Mouse (Mus musculus): ENCODE measurements at regions not wholly inside any gene's neighbourhood (a gene's known extent, or its start where the extent isn't known, plus 50 kb on each side); places are given as distances from the start of the nearest gene placed in this dataset.
"Not testable (repeated sequence)": the region's sequence is repeated elsewhere in the genome, so short reads cannot be mapped to it uniquely, and the experiment has no call there.

DNA sequence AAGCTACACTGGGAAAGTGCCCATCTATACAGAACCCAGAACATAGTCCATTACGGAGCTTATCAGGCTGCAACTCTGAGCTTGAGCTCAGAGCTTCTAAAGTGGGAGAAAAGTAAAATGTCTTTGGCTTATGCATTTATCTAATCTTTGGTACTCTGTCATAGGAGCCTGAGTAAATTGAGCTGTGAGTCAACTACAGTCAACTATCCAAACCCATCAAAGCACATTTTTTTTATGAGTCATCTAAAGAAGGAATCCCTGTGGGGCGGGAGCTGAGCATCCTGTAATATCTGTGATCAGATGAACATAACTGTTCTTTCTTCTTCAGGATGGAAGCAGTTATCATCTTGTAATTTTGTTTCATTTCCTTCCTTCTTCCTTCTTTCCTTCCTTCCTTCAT is 323.1 kb downstream of the Trib2 start:
- no peak for DNase-seq (ENCODE audit: low spot score in 2 of 2)
- intact Hi-C loops (cut with DNase I): no loop called here

DNA sequence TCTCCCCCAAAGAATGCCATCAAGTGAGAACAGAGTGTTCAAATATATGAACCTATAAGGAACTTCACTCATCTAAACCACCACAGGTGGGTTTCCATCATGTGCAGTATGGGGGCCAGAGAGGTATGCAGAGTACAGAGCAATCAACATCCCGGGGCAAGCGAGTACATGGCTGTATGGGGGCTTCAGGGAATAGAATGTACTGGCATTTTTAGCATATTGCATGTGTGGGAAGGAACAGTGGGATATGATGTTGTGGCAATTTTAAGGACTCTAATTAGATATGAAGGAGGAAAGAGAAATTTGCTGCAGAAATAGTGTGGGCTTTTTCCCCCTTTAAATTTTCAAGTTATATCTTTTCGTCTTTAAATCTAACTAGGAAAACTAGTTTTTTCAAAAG is 344.0 kb downstream of the Trib2 start:
- intact Hi-C loops (cut with DNase I): no loop called here
- DNase-seq (ENCODE audit: low spot score in 2 of 2): peak; percentile 8 to 54

DNA sequence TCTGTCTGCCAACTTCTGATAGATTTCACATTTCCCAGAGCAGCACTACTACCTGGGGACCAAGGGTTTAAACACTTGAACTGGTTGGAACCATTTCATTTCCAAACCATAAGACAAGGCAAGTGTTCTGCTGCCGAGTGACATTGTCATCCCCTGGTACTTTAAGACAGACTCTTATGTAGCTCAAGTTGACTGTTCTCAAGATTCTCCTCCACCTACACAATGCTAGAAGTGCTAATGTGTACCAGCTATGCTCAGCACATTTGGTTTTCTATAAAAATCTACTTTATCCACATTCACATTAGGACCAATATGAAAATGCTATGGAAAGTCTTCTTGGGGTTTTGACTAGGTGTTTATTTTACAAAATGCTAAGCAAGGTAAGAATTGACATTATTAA is 357.3 kb downstream of the Trib2 start:
- peak; percentile 22 to 75 for DNase-seq (ENCODE audit: low spot score in 2 of 2)
- intact Hi-C loops (cut with DNase I): no loop called here

DNA sequence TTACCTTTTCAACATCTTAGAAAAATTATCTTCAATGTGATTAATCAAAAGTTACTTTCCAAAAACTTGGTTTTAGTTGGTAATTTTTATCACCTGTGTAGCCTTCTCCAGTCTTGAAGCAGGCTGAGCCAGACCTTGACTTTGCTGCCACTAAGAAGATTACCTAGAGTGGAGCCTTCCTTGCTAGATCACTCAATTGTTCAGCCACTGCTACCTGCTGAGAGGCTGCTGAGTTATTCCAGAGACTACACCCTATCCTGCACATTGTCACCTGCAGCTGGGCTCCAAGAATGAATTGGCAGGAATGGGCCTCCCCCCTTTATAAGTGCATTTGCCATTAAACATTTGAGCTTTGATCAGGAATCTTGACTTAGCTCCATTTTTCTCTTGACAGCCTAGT is 360.4 kb downstream of the Trib2 start:
- DNase-seq (ENCODE audit: low spot score in 2 of 2); intact Hi-C loops (cut with DNase I): not testable (repeated sequence)

DNA sequence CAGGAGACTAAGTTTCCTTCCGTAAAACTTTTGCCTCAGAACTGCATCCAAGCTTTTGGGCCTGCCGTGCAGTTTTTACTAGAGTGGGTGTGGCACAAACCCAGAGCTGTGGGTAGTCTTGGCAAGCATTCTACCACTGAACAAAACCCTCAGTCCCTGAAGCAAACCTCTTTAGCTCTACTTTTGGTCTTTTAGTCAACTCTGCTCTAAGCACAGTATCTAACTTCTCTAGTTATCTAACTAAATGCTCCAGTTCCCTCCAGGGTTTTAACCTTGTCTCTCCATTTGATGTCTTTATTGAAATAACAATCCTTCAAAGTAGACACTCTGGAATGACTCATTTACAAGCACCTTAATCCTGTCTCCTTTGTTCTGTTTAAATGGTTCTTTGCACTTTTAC is 361.0 kb downstream of the Trib2 start:
- intact Hi-C loops (cut with DNase I): no loop called here
- no peak for DNase-seq (ENCODE audit: low spot score in 2 of 2)

DNA sequence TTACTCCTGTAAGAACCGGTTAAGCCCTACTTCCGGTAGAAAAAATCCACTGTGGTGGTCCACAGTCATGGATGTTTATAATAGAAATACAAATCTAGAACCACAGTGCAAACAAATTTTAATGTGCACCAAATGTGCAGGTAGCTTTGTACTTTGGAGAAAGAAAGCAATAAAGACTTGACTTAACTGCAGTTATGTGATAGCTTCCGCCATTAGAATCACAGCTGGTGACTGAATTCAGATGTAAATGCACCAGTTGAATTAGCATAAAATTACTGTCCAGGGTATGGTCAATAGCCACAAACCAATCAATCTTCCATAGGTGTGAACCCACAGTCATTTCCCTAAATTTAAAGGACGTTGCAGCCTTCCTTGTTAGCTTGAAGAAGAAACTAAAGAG is 367.2 kb downstream of the Trib2 start:
- no peak for DNase-seq (ENCODE audit: low spot score in 2 of 2)
- intact Hi-C loops (cut with DNase I): no loop called here

DNA sequence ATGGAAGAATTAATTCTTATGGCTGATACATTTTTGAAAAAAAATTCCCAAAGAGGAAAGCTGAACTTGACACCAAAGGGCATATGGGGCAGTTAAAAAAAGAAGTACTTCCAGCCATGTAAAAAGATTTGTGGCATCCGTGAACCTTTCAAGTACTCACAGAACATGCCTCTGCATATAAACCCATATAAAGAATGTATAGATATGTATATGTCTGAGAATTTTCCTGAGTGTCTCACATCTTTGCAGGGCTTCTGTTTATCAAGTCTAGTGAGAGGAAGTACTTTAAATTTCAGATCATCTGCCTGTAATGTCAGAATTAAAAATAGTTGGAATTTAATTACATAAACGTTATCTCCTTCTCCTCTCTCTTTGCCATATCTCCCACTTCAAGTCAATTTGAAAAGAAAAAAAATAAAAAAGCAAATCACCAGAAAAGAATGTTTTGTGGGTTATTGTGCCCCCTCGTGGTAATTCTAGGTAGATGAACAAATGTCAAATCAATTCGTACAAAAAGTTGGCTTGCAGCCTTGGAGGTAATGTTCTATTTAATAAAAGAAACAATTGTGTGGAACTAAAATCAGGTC is 400.4 kb downstream of the Trib2 start:
- intact Hi-C loops (cut with DNase I): loop anchor here (5.0 kb wide), 1 partner anchor 1264 kb away; the partner anchor contains the start of gene Fam84a
- peak; percentile 39 to 49 for DNase-seq (ENCODE audit: low spot score in 2 of 2)

DNA sequence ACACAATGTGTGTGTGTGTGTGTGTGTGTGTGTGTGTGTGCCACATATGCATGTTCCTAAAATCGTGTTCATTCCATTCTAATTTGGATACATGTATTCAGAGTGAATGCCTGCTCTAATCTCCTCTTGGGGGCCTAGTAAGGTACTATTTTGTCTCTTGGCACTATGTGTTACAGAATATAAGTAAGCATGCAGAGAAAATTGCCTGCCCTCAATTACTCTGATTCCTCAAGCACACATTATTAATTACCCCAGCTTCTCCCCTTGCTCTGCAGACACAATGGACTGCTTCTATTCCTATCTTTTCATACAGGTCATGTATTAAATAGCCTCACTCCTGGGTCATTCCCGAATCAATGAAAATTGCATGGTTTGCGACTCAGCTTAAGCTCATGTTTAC is 406.3 kb downstream of the Trib2 start:
- intact Hi-C loops (cut with DNase I): no loop called here
- no peak for DNase-seq (ENCODE audit: low spot score in 2 of 2)

DNA sequence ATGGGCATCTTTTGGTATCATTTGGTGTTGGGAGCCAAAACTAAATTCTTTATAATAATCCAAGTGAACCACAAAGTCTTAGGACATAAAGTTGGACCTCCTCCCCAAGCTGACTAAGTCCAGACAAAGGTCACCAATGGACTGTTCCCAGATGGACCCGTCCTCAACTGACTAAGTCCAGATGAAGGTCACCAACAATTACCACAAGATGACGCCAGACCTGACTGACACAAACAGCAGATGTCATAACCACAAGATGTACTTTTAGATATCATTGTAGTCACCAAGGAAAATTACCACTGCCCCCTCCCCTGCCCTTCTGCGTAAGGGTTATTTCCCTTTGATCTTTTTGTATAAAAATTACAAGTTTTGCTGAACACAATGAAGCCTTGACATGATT is 409.1 kb downstream of the Trib2 start:
- DNase-seq (ENCODE audit: low spot score in 2 of 2); intact Hi-C loops (cut with DNase I): not testable (repeated sequence)

DNA sequence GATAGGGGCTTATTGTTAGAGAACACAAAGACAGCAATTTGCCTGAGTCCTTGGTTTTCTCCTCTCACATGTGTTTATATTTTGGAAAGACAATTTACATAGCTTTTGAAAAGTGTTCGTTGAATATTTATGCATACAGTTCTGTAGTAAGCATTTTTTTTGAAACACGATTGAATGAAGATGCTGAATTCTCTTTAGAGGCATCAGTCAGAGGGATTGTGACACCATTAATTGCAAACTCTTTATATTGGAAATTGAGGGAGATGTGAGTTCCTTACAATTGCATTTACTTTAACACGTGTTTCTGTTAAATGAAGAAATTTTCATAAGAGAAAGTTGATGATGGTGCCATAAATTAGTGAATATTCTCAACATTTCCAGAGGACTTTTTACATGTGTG is 424.1 kb downstream of the Trib2 start:
- DNase-seq (ENCODE audit: low spot score in 2 of 2): no peak
- intact Hi-C loops (cut with DNase I): no loop called here

DNA sequence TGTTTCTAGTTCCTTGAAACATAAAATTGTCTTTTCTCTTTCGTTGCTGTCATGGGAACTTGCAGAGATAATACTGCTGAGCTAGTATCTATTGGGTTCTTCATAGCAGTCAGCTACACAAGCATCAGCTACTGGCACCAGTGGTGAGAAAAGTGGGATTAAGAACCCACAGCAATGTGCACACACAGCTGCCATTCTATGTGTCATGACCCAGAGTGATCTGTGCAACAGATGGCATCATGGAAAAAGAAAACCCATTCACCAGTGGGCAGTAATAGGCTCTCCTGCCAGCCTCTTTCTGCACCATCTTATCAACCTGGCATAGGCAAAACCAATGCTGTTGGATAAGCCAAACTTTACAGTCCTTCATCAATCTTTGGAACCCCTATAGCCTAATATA is 428.1 kb downstream of the Trib2 start:
- DNase-seq (ENCODE audit: low spot score in 2 of 2): no peak
- intact Hi-C loops (cut with DNase I): no loop called here

DNA sequence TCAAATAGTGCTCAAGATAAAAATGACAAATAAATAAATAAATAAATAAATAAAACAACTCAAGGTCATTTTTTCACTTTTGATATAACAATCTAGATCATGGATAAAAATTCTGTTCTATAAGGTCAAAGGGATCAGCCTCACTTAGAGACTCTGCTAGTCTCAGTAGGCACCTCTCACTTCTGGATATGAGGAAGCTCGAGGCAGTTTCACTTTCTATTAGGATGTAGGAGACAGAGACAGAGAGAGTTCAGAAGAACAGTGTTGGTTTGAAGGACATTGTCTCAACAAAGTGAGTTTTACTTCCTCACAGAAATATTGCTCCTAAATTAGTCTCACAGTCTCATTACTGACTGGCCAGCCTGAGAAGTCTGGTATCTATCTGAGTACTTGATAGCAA is 458.9 kb downstream of the Trib2 start:
- intact Hi-C loops (cut with DNase I): no loop called here
- no peak for DNase-seq (ENCODE audit: low spot score in 2 of 2)

DNA sequence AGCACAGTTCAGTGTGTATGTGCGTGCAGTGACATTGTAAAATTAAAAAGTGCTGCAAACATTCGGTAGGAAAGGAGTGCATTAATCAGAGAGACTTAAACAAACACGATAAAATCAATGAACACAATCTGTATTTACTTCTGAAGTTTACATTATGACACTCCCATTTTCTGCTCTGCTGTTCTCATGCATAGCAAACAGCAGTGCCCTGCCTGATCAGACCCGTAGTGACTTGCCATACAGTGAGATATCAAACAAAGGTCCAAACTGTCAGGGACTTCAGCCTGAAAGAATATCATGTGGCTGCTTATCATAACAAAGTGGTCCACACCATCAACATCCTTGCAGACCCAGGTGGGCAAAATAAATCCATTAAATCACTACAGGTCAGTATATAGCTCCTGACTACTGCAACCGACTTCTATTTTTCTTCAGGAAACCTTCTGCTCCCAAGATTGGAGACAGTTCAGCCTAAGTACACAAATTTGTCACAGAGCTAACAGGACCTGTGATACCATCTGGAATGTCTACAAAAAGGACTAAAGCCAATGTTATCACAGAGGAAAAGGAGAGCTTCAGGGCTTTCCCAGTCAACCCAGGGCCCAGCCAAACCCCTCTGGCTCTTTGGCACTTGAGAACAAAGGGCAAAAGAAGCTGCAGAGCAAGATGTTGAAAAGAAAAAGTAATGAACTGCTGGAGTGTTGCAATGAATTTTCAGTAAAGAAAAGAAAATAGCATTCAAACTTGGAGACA is 495.8 kb downstream of the Trib2 start:
- intact Hi-C loops (cut with DNase I): no loop called here

DNA sequence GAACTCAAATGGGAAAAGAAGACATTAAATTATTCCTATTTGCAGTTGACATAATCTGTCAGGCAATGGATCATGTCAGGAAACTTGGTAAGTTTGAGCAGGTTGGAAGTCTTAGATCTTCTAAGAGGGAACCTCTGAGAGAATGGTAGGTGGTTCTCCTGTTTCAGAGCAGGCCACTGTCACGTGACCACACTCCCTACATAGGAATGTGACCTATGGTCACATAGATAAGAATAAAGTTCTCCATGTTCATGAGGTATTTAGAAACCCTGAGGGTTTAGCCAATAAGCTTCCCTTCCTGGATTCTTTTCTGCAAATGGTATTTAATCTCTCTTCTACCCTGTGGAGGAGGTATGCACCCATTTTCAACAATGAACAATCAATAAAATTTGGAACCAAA is 497.1 kb downstream of the Trib2 start:
- DNase-seq (ENCODE audit: low spot score in 2 of 2): no peak
- intact Hi-C loops (cut with DNase I): no loop called here

More for the DNA sequence above, 495.8 kb downstream of the Trib2 start:
- no peak for DNase-seq (ENCODE audit: low spot score in 2 of 2)

DNA sequence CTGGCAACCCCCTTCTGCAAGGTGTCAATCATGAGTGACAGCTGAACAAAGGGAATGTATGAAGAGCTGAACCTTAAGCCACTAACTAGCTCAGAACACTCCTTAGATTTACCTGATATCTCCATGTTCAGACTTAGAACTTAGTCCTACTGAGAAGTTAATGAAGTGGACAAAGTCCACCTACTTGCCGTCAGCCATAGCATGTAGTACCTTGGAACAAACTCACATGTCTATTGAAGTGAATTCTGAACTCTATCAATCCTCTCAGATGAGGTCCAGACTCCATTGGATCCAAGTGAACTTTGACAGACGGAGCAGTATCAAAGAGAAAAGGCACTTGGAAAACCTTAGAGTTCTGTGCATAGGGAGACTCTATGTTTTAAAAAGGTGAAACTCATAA is 521.8 kb downstream of the Trib2 start:
- DNase-seq (ENCODE audit: low spot score in 2 of 2): no peak
- intact Hi-C loops (cut with DNase I): no loop called here

DNA sequence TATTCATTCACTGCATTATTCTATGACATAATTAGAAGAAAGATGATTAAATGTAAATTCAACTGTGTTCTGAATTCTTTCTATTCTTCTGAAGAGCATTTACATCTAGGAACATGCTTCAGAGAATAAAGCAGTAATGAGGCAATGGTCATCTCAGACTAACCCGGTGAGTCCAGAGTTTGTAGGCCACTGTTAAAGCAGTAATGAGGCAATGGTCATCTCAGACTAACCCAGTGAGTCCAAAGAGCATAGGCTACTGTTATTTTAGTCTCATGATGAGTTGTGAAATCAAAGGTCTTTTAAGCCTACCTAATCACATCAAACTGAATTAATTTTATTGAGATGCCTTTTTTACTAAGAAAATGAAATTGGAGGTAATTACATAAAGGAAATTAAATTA is 554.6 kb downstream of the Trib2 start:
- DNase-seq (ENCODE audit: low spot score in 2 of 2): no peak
- intact Hi-C loops (cut with DNase I): no loop called here

DNA sequence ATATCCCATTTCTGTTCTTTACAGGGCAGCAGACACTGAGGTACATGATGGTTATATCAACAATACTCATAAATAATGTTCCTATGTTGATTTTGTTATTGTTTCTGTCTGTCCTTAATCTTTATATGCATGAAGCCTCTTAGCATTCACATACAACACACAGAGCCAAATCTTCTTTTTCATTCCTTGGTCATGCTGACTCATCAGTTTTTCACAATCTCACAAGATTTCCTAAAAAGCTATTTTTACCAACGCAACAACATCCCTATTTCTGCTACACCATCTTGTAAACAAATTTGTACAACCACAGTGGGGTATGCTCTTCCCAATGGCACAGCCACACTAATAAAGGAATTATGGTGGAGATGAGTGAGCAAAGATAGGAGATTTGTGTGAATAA is 555.1 kb downstream of the Trib2 start:
- intact Hi-C loops (cut with DNase I): no loop called here

DNA sequence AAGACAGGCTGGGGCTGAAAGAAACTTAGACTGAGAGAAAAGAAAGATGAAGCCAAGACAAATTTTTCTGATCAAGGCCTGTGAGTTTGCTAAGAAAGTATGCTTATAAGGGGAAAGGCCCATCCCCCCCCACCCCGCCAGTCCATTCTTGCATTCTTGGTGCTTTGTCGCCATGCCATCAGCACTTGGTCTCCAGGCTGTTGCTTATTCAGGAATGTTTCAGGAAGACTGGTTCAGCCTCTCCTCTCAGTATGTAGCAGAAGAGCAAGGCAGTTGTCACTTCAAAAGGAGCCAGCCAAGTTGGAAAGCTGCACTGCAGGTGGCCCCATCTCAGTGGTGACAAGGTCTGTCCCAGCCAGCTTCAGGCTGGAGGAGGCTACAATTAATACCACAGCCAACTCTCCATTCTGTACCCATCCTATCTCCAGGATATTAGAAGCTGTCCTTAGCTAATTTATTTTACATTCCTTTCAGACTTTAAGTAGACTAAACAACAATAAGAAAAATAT is 555.8 kb downstream of the Trib2 start:
- no peak for DNase-seq (ENCODE audit: low spot score in 2 of 2)
- intact Hi-C loops (cut with DNase I): no loop called here

More for the DNA sequence above, 555.1 kb downstream of the Trib2 start:
- no peak for DNase-seq (ENCODE audit: low spot score in 2 of 2)

DNA sequence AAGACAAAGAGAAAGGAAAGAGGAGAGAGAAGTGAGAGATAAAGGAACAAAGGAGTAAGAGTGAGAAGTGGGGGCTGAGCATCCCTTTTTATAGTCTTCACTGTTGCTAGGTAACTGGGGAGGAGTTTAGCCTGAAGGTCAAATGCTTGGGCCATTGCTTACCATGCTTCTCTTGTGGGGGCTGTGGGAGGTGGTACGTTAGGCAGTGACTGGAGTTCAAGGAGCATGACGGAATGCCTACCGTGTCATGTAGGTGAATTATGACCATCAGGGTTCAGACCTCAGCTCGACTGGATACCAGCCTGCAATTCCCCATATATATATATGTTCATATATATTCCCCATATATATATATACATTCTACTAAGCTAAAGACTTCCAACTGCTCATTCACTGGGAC is 571.8 kb downstream of the Trib2 start:
- intact Hi-C loops (cut with DNase I): no loop called here
- no peak for DNase-seq (ENCODE audit: low spot score in 2 of 2)

DNA sequence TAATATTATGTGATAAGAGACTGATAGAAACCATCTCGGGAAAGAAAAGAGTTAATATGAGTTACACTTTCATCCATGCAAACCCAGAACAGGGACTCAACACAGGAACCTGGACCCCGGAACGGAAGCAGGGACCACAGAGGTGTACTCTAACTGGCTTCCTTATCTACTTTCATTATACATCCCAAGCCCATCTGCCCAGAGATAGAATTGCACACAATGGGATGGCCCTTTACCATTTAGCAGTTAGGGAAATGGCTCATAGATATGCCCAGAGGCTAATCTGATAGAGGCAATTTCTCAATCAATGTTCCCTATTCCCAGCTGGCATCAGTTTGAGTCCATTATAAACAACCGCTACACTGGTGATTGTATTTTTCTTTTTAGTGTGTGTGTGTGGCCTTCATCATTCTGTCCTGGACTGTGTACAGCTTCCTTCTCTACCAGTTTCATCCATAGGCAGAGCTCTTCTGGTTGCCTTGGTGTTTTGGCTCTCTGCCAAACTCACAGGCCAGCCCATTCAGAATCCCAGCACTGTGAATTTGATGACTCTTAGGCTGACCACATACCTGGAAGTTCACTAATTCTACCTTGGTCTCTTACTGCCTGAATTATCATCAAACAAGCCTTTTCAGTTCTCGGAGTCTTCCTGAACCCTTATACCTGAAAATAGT is 594.1 kb downstream of the Trib2 start:
- no peak for DNase-seq (ENCODE audit: low spot score in 2 of 2)
- intact Hi-C loops (cut with DNase I): no loop called here

DNA sequence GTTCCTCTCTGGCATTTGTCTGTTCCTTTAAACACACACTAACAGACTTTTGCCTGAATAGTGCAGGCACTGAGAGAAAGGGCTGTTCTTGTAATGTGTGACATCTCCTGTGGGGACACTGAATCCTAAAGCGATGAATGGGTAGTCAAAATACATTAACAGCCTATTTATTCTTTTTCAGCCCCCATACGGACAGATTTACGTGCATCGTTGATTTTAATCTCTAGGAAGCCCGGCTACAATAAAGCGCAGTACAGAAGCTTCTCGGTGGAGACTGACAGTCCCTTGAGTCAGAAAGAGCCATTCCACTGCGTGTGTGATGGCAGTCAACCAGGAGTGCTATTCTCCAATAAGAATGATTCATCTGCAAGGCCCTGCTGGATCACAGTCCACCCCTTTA is 598.2 kb downstream of the Trib2 start:
- intact Hi-C loops (cut with DNase I): no loop called here
- peak in 1 of 2 experiments; percentile 3 for DNase-seq (ENCODE audit: low spot score in 2 of 2)
